Mouse (Mus musculus) testis, postnatal 10 days (tissue): ENCODE measurements around the gene Rimkla.

Experiments used
- DNase-seq: peaks from one replicate; pipeline ENCODE4 v3.0.0; 2021; ENCODE audit warnings: low spot score

Rimkla gene

GRCm38 (mm10) chr4:119417894-119418293, 74.5 kb downstream of the Rimkla start:
- no peak for DNase-seq

GRCm38 (mm10) chr4:119417270-119417669, 75.2 kb downstream of the Rimkla start:
- DNase-seq = no peak
